Mouse (Mus musculus) erythroblast, embryonic 14.5 days (primary cell): ENCODE data around the gene Dpp6. TPM values are rescaled to one million over a fixed set of nuclear protein-coding genes. Genes with fewer than 3 reads are reported as not detected.

ENCODE experiments used
- H3K27me3 ChIP-seq: 2 replicates; pipeline ENCODE4 v1.6.1; 2012; ENCODE audit warnings: inconsistent platforms; ENCODE audit not compliant: control insufficient read depth
- H3K36me3 ChIP-seq: 2 replicates; pipeline ENCODE4 v1.6.1; 2012; ENCODE audit warnings: mild to moderate bottlenecking, inconsistent platforms; ENCODE audit not compliant: control insufficient read depth
- H3K4me1 ChIP-seq: 2 replicates; pipeline ENCODE4 v1.6.1; 2012; ENCODE audit warnings: inconsistent platforms; ENCODE audit not compliant: control insufficient read depth
- H3K4me3 ChIP-seq: replicated peaks from 2 replicates; pipeline ENCODE3; 2012; ENCODE audit warnings: moderate library complexity, mild to moderate bottlenecking, inconsistent platforms
- H3K9me3 ChIP-seq: 2 replicates; pipeline ENCODE4 v1.6.1; 2012; ENCODE audit warnings: low read length, inconsistent platforms, mixed read lengths; ENCODE audit not compliant: control insufficient read depth
- GATA1 ChIP-seq: IDR thresholded peaks from 2 replicates; pipeline ENCODE4 v1.6.1; 2012; ENCODE audit warnings: low read length, inconsistent platforms, mixed read lengths
- TAL1 ChIP-seq: IDR thresholded peaks from 3 replicates; pipeline ENCODE4 v1.6.1; 2012; ENCODE audit warnings: low read length, inconsistent platforms, mixed read lengths
- polyA plus RNA-seq: library from polyadenylated mRNA; stranded (reverse); fragments of >175 nt; gene quantifications from 2 replicates; pipeline ENCODE4 v1.2.3, GENCODE M21; 2012

Gene Dpp6
- polyA plus RNA-seq, 1 experiment, result 0.05 TPM

DNA sequence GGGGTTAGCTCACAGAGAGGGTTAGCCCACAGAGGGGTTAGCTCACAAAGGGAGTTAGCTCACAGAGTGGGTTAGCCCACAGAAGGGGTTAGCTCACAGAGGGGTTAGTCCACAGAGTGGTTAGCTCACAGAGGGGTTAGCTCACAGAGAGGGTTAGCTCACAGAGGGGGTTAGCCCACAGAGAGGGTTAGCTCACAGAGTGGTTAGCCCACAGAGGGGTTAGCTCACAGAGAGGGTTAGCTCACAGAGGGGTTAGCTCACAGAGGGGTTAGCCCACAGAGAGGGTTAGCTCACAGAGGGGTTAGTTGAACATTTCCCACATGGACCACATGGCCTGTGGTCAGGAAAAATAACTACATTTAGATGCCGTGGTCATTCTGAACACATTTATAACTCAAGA is 927.9 kb downstream of the Dpp6 start:
- TF ChIP-seq GATA1 (no peak), TAL1 (no peak)
- no peak overlapping the region for H3K4me3 ChIP-seq

DNA sequence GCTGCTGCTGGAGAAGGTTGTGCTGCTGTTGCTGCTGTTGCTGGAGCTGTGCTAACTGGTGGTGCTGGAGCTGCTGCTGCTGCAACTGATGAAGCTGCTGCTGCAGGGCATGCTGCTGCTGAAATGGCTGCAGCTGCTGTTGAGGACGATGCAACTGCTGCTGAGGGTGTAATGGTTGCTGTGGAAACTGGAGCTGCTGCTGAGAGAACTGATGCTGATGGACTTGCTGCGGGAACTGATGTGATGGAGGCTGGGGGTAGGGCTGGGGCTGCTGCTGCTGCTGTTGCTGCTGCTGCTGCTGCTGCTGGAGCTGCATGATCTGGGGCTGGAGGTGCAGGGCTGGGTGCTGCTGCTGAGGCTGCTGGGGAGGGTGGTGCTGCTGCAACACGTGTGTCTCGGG is 948.8 kb downstream of the Dpp6 start:
- Histone ChIP-seq H3K36me3 (peaks cover 100% of the 10 kb centered on the region), H3K4me1 (no peaks in the 10 kb centered on the region), H3K9me3 (no peaks in the 10 kb centered on the region), H3K27me3 (no peaks in the 10 kb centered on the region), H3K4me3 (no peak overlapping the region)
- TF ChIP-seq TAL1, result no peak
- TF ChIP-seq GATA1, result no peak

More for the DNA sequence above, 927.9 kb downstream of the Dpp6 start:
- H3K27me3 ChIP-seq, result no peaks in the 10 kb centered on the region
- peaks cover 2% of the 10 kb centered on the region; the same call in 1 of the 2 replicates for H3K9me3 ChIP-seq
- H3K36me3 ChIP-seq, result peaks cover 96% of the 10 kb centered on the region
- H3K4me1 ChIP-seq, result no peaks in the 10 kb centered on the region

DNA sequence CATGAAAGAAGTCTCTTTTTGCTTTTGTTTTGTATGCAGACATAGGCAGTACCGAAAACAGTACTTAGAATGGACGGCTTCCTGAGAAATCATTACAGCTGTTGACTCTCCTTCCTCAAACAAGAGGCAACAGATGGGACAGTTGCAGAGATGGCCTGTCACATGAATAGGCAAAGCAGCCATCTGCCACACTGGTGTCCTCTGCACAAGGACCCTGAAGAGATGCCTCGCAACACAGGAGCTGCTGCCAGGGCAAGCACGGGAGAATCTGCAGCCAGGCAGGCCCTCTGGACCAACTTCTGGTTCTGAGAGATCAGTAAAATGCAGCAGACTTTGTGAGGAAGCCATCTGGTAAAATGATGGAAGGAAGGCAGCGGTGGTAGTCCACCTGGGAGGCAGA is 950.9 kb downstream of the Dpp6 start:
- TF ChIP-seq TAL1, result no peak
- no peak for TF ChIP-seq GATA1
- Histone ChIP-seq H3K9me3 (no peaks in the 10 kb centered on the region), H3K4me1 (no peaks in the 10 kb centered on the region), H3K36me3 (peaks cover 100% of the 10 kb centered on the region), H3K4me3 (no peak overlapping the region), H3K27me3 (no peaks in the 10 kb centered on the region)
